Mouse (Mus musculus) embryonic facial prominence, embryonic 14.5 days (tissue): ENCODE results near the gene Ccdc138. TPM values are rescaled to one million over a fixed set of nuclear protein-coding genes. Genes with fewer than 3 reads are reported as not detected.

Source experiments
- ATAC-seq: fragments of 200-750 bp; cut with Nextera tagmentation; 2 replicates; pipeline ENCODE4 v1.8.0; 2017; ENCODE audit warnings: low read depth, moderate number of reproducible peaks, moderate TSS enrichment
- DNase-seq: peaks from one replicate; pipeline ENCODE4 v3.0.0-alpha.2; 2015; ENCODE audit warnings: low spot score
- H3K27ac ChIP-seq: fragments of 300-500 bp; sonication (generic); replicated peaks from 2 replicates; pipeline ENCODE4 v1.5.1; 2014; ENCODE audit warnings: low read depth, mild to moderate bottlenecking, low read length, moderate library complexity
- H3K27me3 ChIP-seq: fragments of 300-500 bp; sonication (generic); replicated peaks from 2 replicates; pipeline ENCODE4 v1.6.1; 2014; ENCODE audit warnings: low read length; ENCODE audit not compliant: control insufficient read depth, insufficient read depth
- H3K36me3 ChIP-seq: fragments of 300-500 bp; sonication (generic); 2 replicates; pipeline ENCODE4 v1.6.1; 2014; ENCODE audit warnings: low read length, mixed read lengths; ENCODE audit not compliant: control insufficient read depth, insufficient read depth
- H3K4me1 ChIP-seq: fragments of 300-500 bp; sonication (generic); 2 replicates; pipeline ENCODE4 v1.6.1; 2014; ENCODE audit warnings: antibody characterized with exemption, low read length; ENCODE audit not compliant: control insufficient read depth, insufficient read depth
- H3K4me2 ChIP-seq: fragments of 300-500 bp; sonication (generic); 2 replicates; pipeline ENCODE4 v1.6.1; 2014; ENCODE audit warnings: low read depth, mild to moderate bottlenecking, low read length, moderate library complexity, mixed read lengths
- H3K4me3 ChIP-seq: fragments of 300-500 bp; sonication (generic); 2 replicates; pipeline ENCODE4 v1.5.1; 2014; ENCODE audit warnings: low read depth, mild to moderate bottlenecking, low read length
- H3K9ac ChIP-seq: fragments of 300-500 bp; sonication (generic); 2 replicates; pipeline ENCODE4 v1.6.1; 2014; ENCODE audit warnings: low read depth, mild to moderate bottlenecking, low read length, moderate library complexity, mixed read lengths
- H3K9me3 ChIP-seq: fragments of 300-500 bp; sonication (generic); 2 replicates; pipeline ENCODE4 v1.6.1; 2016; ENCODE audit warnings: low read length; ENCODE audit not compliant: control insufficient read depth
- WGBS: fragments of 180-500 bp; shearing (Covaris S2); extraction: QIAGEN DNeasy Blood & Tissue Kit; methylation state at CpG from one replicate; pipeline ENCODE4 v1.1.7; 2014; 5-methylcytosine and 5-hydroxymethylcytosine counted together
- polyA plus RNA-seq: library from polyadenylated mRNA; unstranded; fragments of >200 nt; fragmentation: Nextera tagmentation; extraction: Ambion mirVana; gene quantifications from 2 replicates; pipeline ENCODE4 v1.2.1, GENCODE M21; 2014

Ccdc138 gene
- polyA plus RNA-seq, 1 experiment from 2014 or later = 5.8 TPM

GRCm38 (mm10) chr10:58554693-58555387 lies 57.1 kb downstream of the Ccdc138 start:
- DNase-seq (no peak), ATAC-seq (no peak)
- Histone ChIP-seq H3K27me3 (no peaks in the 10 kb centered on the region), H3K4me3 (no peak overlapping the region), H3K9me3 (no peaks in the 10 kb centered on the region), H3K4me2 (no peak overlapping the region), H3K27ac (no peak overlapping the region), H3K4me1 (no peaks in the 10 kb centered on the region), H3K36me3 (no peaks in the 10 kb centered on the region), H3K9ac (no peak overlapping the region)
- 86% methylated on average over 8 of the region's 8 CpGs for WGBS

- H3K27ac ChIP-seq = no peak overlapping the region
- H3K27me3 ChIP-seq = no peaks in the 10 kb centered on the region
- no peak overlapping the region for H3K4me2 ChIP-seq
- H3K36me3 ChIP-seq = no peaks in the 10 kb centered on the region
- ATAC-seq (no peak), DNase-seq (peak; percentile 49)
- no peaks in the 10 kb centered on the region for H3K4me1 ChIP-seq
- 25% methylated on average over 7 of the region's 7 CpGs for WGBS
- H3K4me3 ChIP-seq = no peak overlapping the region
- H3K9me3 ChIP-seq = no peaks in the 10 kb centered on the region
- H3K9ac ChIP-seq = no peak overlapping the region
These were observed 61.4 kb downstream of the Ccdc138 start for GRCm38 (mm10) chr10:58559098-58559497.

- DNase-seq (peak; percentile 65), ATAC-seq (no peak)
- WGBS = 24% methylated on average over 3 of the region's 3 CpGs
- no peak overlapping the region for H3K4me3 ChIP-seq
- H3K27ac ChIP-seq = no peak overlapping the region
- no peaks in the 10 kb centered on the region for H3K36me3 ChIP-seq
- H3K9me3 ChIP-seq = no peaks in the 10 kb centered on the region
- H3K27me3 ChIP-seq = no peaks in the 10 kb centered on the region
- H3K4me1 ChIP-seq = no peaks in the 10 kb centered on the region
- H3K4me2 ChIP-seq = no peak overlapping the region
- H3K9ac ChIP-seq = no peak overlapping the region
These were observed 62.2 kb downstream of the Ccdc138 start for GRCm38 (mm10) chr10:58559901-58560300.

GRCm38 (mm10) chr10:58560521-58560920 lies 62.8 kb downstream of the Ccdc138 start:
- 86% methylated on average over 6 of the region's 6 CpGs for WGBS
- no peak overlapping the region for H3K4me3 ChIP-seq

GRCm38 (mm10) chr10:58585427-58586223 lies 87.9 kb downstream of the Ccdc138 start:
- Histone ChIP-seq H3K4me1 (no peaks in the 10 kb centered on the region), H3K9me3 (no peaks in the 10 kb centered on the region), H3K4me3 (no peak overlapping the region), H3K27ac (no peak overlapping the region), H3K27me3 (no peaks in the 10 kb centered on the region), H3K4me2 (no peak overlapping the region), H3K9ac (no peak overlapping the region), H3K36me3 (no peaks in the 10 kb centered on the region)
- 44% methylated on average over 5 of the region's 5 CpGs for WGBS
- no peak for ATAC-seq
- no peak for DNase-seq

More at GRCm38 (mm10) chr10:58560521-58560920, 62.8 kb downstream of the Ccdc138 start:
- no peaks in the 10 kb centered on the region for H3K4me1 ChIP-seq
- H3K27ac ChIP-seq = no peak overlapping the region
- H3K9ac ChIP-seq = no peak overlapping the region
- no peaks in the 10 kb centered on the region for H3K36me3 ChIP-seq
- no peak for DNase-seq
- no peak overlapping the region for H3K4me2 ChIP-seq
- no peaks in the 10 kb centered on the region for H3K9me3 ChIP-seq
- no peaks in the 10 kb centered on the region for H3K27me3 ChIP-seq
- ATAC-seq = no peak

- no peaks in the 10 kb centered on the region for H3K4me1 ChIP-seq
- no peaks in the 10 kb centered on the region for H3K36me3 ChIP-seq
- 0 out of 2 replicates have a peak, but pooled peaks cover 5% of the 10 kb centered on the region for H3K9me3 ChIP-seq
- H3K4me3 ChIP-seq = no peak overlapping the region
- H3K4me2 ChIP-seq = no peak overlapping the region
- H3K27me3 ChIP-seq = no peaks in the 10 kb centered on the region
- DNase-seq = no peak
- WGBS = 77% methylated on average over 3 of the region's 3 CpGs
- H3K27ac ChIP-seq = no peak overlapping the region
- H3K9ac ChIP-seq = no peak overlapping the region
- ATAC-seq = no peak
These were observed 96.7 kb downstream of the Ccdc138 start for GRCm38 (mm10) chr10:58594486-58594885.

GRCm38 (mm10) chr10:58595197-58595596 lies 97.4 kb downstream of the Ccdc138 start:
- Histone ChIP-seq H3K4me1 (no peaks in the 10 kb centered on the region), H3K27me3 (no peaks in the 10 kb centered on the region), H3K9ac (no peak overlapping the region), H3K4me2 (no peak overlapping the region), H3K27ac (no peak overlapping the region), H3K4me3 (no peak overlapping the region), H3K36me3 (no peaks in the 10 kb centered on the region), H3K9me3 (0 out of 2 replicates have a peak, but pooled peaks cover 5% of the 10 kb centered on the region)
- ATAC-seq = no peak
- whole genome bisulfite sequencing = 97% methylated on average over 3 of the region's 3 CpGs
- no peak for DNase-seq

GRCm38 (mm10) chr10:58595821-58596220 lies 98.1 kb downstream of the Ccdc138 start:
- DNase-seq (no peak), ATAC-seq (no peak)
- WGBS = 59% methylated on average over 5 of the region's 5 CpGs

More at GRCm38 (mm10) chr10:58595821-58596220, 98.1 kb downstream of the Ccdc138 start:
- H3K4me1 ChIP-seq = no peaks in the 10 kb centered on the region
- H3K4me3 ChIP-seq = no peak overlapping the region
- H3K9ac ChIP-seq = no peak overlapping the region
- H3K27me3 ChIP-seq = no peaks in the 10 kb centered on the region
- 0 out of 2 replicates have a peak, but pooled peaks cover 5% of the 10 kb centered on the region for H3K9me3 ChIP-seq
- no peak overlapping the region for H3K27ac ChIP-seq
- no peaks in the 10 kb centered on the region for H3K36me3 ChIP-seq
- no peak overlapping the region for H3K4me2 ChIP-seq
